Mouse (Mus musculus): Measurements from ENCODE around the gene Snd1. TPM values are rescaled to one million over a fixed set of nuclear protein-coding genes. Genes with fewer than 3 reads are reported as not detected.

Snd1 gene
- total RNA-seq, 1 experiment, result 343 TPM

- no peak for TF ChIP-seq ZNF384 (IDR thresholded peaks at IDR 0.05; ENCODE audit: low read depth, low read length)
- TF ChIP-seq MAFK (IDR thresholded peaks at IDR 0.05; ENCODE audit: insufficient read depth, low read depth, low read length), result no peak
- no peak for TF ChIP-seq HCFC1 (IDR thresholded peaks at IDR 0.05; ENCODE audit: borderline replicate concordance, insufficient read depth, low read length)
- no peak for TF ChIP-seq ZC3H11A (IDR thresholded peaks at IDR 0.05; ENCODE audit: borderline replicate concordance, low read depth, low read length)
- no peak for TF ChIP-seq CHD2 (IDR thresholded peaks at IDR 0.05; ENCODE audit: low read depth, low read length)
- Histone ChIP-seq H3K4me1 (ENCODE audit: control insufficient read depth in 2 of 2, insufficient read depth in 2 of 2, low read length in 2 of 2, poor library complexity in 1 of 2) (no peaks in the 10 kb centered on the region), H3K4me3 (ENCODE audit: insufficient read depth in 1 of 2, low read depth in 1 of 2, low read length in 2 of 2, poor library complexity in 1 of 2, severe bottlenecking in 1 of 2) (no peak overlapping the region), H3K9me3 (ENCODE audit: control insufficient read depth, insufficient read depth, low read depth, low read length) (no peaks in the 10 kb centered on the region), H3K27ac (ENCODE audit: insufficient read depth, low read depth, low read length, poor library complexity, severe bottlenecking) (no peak overlapping the region), H3K9ac (ENCODE audit: insufficient read depth, low read depth, low read length, poor library complexity, severe bottlenecking) (no peak overlapping the region), H3K36me3 (ENCODE audit: control insufficient read depth, insufficient read depth, low read length, poor library complexity, severe bottlenecking) (peaks cover 2% of the 10 kb centered on the region; the same call in 1 of the 2 replicates)
- in situ Hi-C loops (cut with MboI; ENCODE audit: low sequenced_read_pairs in 2 of 2, unreplicated experiment in 2 of 2), result no loop called here
- no peak for DNase-seq (ENCODE audit: low read depth, low spot score)
Observed at GRCm38 (mm10) chr6:28645231-28645630, 170.3 kb downstream of the Snd1 start.

DNA sequence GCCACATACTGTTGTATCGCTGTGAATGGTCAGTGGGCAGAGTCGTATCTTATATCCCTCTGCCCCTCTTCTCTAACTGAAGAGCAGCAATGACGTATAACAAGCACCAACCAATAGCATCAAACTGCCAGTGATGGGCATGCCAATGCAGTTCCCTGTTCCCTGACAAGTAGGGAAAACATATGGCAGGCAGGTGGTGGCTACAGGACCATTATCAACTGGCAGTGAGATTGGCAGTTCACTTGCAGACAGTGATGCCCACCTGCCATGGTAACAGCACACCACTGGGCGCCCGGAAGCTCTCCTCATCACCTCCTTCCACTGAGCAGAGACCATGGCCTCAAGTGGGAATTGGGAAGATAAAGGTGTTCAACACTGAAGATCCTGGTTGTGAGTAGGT is 181.6 kb downstream of the Snd1 start:
- H3K9ac ChIP-seq (ENCODE audit: insufficient read depth, low read depth, low read length, poor library complexity, severe bottlenecking), result no peak overlapping the region
- in situ Hi-C loops (cut with MboI; ENCODE audit: low sequenced_read_pairs in 2 of 2, unreplicated experiment in 2 of 2), result no loop called here

GRCm38 (mm10) chr6:28663004-28663403 is 188.1 kb downstream of the Snd1 start:
- Histone ChIP-seq H3K4me3 (ENCODE audit: insufficient read depth in 1 of 2, low read depth in 1 of 2, low read length in 2 of 2, poor library complexity in 1 of 2, severe bottlenecking in 1 of 2) (no peak overlapping the region), H3K9ac (ENCODE audit: insufficient read depth, low read depth, low read length, poor library complexity, severe bottlenecking) (no peak overlapping the region), H3K9me3 (ENCODE audit: control insufficient read depth, insufficient read depth, low read depth, low read length) (no peaks in the 10 kb centered on the region), H3K36me3 (ENCODE audit: control insufficient read depth, insufficient read depth, low read length, poor library complexity, severe bottlenecking) (no peaks in the 10 kb centered on the region), H3K4me1 (ENCODE audit: control insufficient read depth in 2 of 2, insufficient read depth in 2 of 2, low read length in 2 of 2, poor library complexity in 1 of 2) (no peaks in the 10 kb centered on the region), H3K27ac (ENCODE audit: insufficient read depth, low read depth, low read length, poor library complexity, severe bottlenecking) (no peak overlapping the region)
- no peak for DNase-seq (ENCODE audit: low read depth, low spot score)
- in situ Hi-C loops (cut with MboI; ENCODE audit: low sequenced_read_pairs in 2 of 2, unreplicated experiment in 2 of 2), result no loop called here
- TF ChIP-seq ZC3H11A (IDR thresholded peaks at IDR 0.05; ENCODE audit: borderline replicate concordance, low read depth, low read length), result no peak
- no peak for TF ChIP-seq CHD2 (IDR thresholded peaks at IDR 0.05; ENCODE audit: low read depth, low read length)
- TF ChIP-seq HCFC1 (IDR thresholded peaks at IDR 0.05; ENCODE audit: borderline replicate concordance, insufficient read depth, low read length), result no peak
- no peak for TF ChIP-seq MAFK (IDR thresholded peaks at IDR 0.05; ENCODE audit: insufficient read depth, low read depth, low read length)
- no peak for TF ChIP-seq ZNF384 (IDR thresholded peaks at IDR 0.05; ENCODE audit: low read depth, low read length)

More for the DNA sequence above, 181.6 kb downstream of the Snd1 start:
- no peaks in the 10 kb centered on the region for H3K9me3 ChIP-seq (ENCODE audit: control insufficient read depth, insufficient read depth, low read depth, low read length)
- no peak overlapping the region for H3K27ac ChIP-seq (ENCODE audit: insufficient read depth, low read depth, low read length, poor library complexity, severe bottlenecking)
- no peak for DNase-seq (ENCODE audit: low read depth, low spot score)
- TF ChIP-seq MAFK (IDR thresholded peaks at IDR 0.05; ENCODE audit: insufficient read depth, low read depth, low read length) (no peak), CHD2 (IDR thresholded peaks at IDR 0.05; ENCODE audit: low read depth, low read length) (no peak), ZNF384 (IDR thresholded peaks at IDR 0.05; ENCODE audit: low read depth, low read length) (no peak), HCFC1 (IDR thresholded peaks at IDR 0.05; ENCODE audit: borderline replicate concordance, insufficient read depth, low read length) (no peak), ZC3H11A (IDR thresholded peaks at IDR 0.05; ENCODE audit: borderline replicate concordance, low read depth, low read length) (no peak)
- H3K4me3 ChIP-seq (ENCODE audit: insufficient read depth in 1 of 2, low read depth in 1 of 2, low read length in 2 of 2, poor library complexity in 1 of 2, severe bottlenecking in 1 of 2), result no peak overlapping the region
- H3K4me1 ChIP-seq (ENCODE audit: control insufficient read depth in 2 of 2, insufficient read depth in 2 of 2, low read length in 2 of 2, poor library complexity in 1 of 2), result no peaks in the 10 kb centered on the region
- H3K36me3 ChIP-seq (ENCODE audit: control insufficient read depth, insufficient read depth, low read length, poor library complexity, severe bottlenecking), result no peaks in the 10 kb centered on the region

GRCm38 (mm10) chr6:28663670-28664069 is 188.7 kb downstream of the Snd1 start:
- Histone ChIP-seq H3K27ac (ENCODE audit: insufficient read depth, low read depth, low read length, poor library complexity, severe bottlenecking) (no peak overlapping the region), H3K4me1 (ENCODE audit: control insufficient read depth in 2 of 2, insufficient read depth in 2 of 2, low read length in 2 of 2, poor library complexity in 1 of 2) (no peaks in the 10 kb centered on the region), H3K4me3 (ENCODE audit: insufficient read depth in 1 of 2, low read depth in 1 of 2, low read length in 2 of 2, poor library complexity in 1 of 2, severe bottlenecking in 1 of 2) (no peak overlapping the region), H3K9ac (ENCODE audit: insufficient read depth, low read depth, low read length, poor library complexity, severe bottlenecking) (no peak overlapping the region), H3K9me3 (ENCODE audit: control insufficient read depth, insufficient read depth, low read depth, low read length) (no peaks in the 10 kb centered on the region), H3K36me3 (ENCODE audit: control insufficient read depth, insufficient read depth, low read length, poor library complexity, severe bottlenecking) (no peaks in the 10 kb centered on the region; the same call in 1 of the 2 replicates)
- no peak for DNase-seq (ENCODE audit: low read depth, low spot score)
- in situ Hi-C loops (cut with MboI; ENCODE audit: low sequenced_read_pairs in 2 of 2, unreplicated experiment in 2 of 2), result no loop called here
- no peak for TF ChIP-seq MAFK (IDR thresholded peaks at IDR 0.05; ENCODE audit: insufficient read depth, low read depth, low read length)
- TF ChIP-seq ZC3H11A (IDR thresholded peaks at IDR 0.05; ENCODE audit: borderline replicate concordance, low read depth, low read length), result no peak
- no peak for TF ChIP-seq CHD2 (IDR thresholded peaks at IDR 0.05; ENCODE audit: low read depth, low read length)
- no peak for TF ChIP-seq ZNF384 (IDR thresholded peaks at IDR 0.05; ENCODE audit: low read depth, low read length)
- TF ChIP-seq HCFC1 (IDR thresholded peaks at IDR 0.05; ENCODE audit: borderline replicate concordance, insufficient read depth, low read length), result no peak

DNA sequence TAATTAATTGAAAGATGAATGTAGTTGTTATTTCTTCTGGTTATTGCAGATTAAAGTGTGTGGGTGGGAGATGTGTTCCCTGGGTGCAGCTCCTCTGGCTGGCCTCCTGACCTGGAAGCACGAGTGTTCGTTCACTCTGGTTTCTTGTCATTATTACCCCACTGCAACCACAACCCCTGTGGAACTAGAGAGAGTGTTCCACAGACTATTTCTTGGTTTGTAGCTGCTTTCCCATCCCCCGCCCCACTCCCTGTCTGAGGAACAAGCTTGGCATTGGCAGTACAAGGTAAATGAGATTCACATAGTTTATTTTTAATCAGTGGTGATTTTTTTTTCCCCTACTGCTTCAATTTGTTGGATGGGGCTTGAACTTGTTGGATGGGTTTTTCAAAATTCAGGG is 189.8 kb downstream of the Snd1 start:
- Histone ChIP-seq H3K4me3 (ENCODE audit: insufficient read depth in 1 of 2, low read depth in 1 of 2, low read length in 2 of 2, poor library complexity in 1 of 2, severe bottlenecking in 1 of 2) (no peak overlapping the region), H3K9ac (ENCODE audit: insufficient read depth, low read depth, low read length, poor library complexity, severe bottlenecking) (no peak overlapping the region), H3K4me1 (ENCODE audit: control insufficient read depth in 2 of 2, insufficient read depth in 2 of 2, low read length in 2 of 2, poor library complexity in 1 of 2) (no peaks in the 10 kb centered on the region), H3K27ac (ENCODE audit: insufficient read depth, low read depth, low read length, poor library complexity, severe bottlenecking) (no peak overlapping the region), H3K36me3 (ENCODE audit: control insufficient read depth, insufficient read depth, low read length, poor library complexity, severe bottlenecking) (no peaks in the 10 kb centered on the region; the same call in 1 of the 2 replicates), H3K9me3 (ENCODE audit: control insufficient read depth, insufficient read depth, low read depth, low read length) (no peaks in the 10 kb centered on the region)
- in situ Hi-C loops (cut with MboI; ENCODE audit: low sequenced_read_pairs in 2 of 2, unreplicated experiment in 2 of 2), result no loop called here
- DNase-seq (ENCODE audit: low read depth, low spot score), result no peak
- TF ChIP-seq MAFK (IDR thresholded peaks at IDR 0.05; ENCODE audit: insufficient read depth, low read depth, low read length) (no peak), HCFC1 (IDR thresholded peaks at IDR 0.05; ENCODE audit: borderline replicate concordance, insufficient read depth, low read length) (no peak), ZNF384 (IDR thresholded peaks at IDR 0.05; ENCODE audit: low read depth, low read length) (no peak), ZC3H11A (IDR thresholded peaks at IDR 0.05; ENCODE audit: borderline replicate concordance, low read depth, low read length) (no peak), CHD2 (IDR thresholded peaks at IDR 0.05; ENCODE audit: low read depth, low read length) (no peak)
